Mouse (Mus musculus) hindbrain, embryonic 12.5 days (tissue): ENCODE data around the gene Gm9747. TPM values are rescaled to one million over a fixed set of nuclear protein-coding genes. Genes with fewer than 3 reads are reported as not detected.

ENCODE experiments used
- ATAC-seq: fragments of 200-750 bp; cut with Nextera tagmentation; 2 replicates; pipeline ENCODE4 v1.8.0; 2017; ENCODE audit warnings: moderate TSS enrichment; ENCODE audit not compliant: low FRiP score
- H3K27ac ChIP-seq: fragments of 300-500 bp; sonication (generic); 2 replicates; pipeline ENCODE4 v1.5.1; 2016; ENCODE audit warnings: mild to moderate bottlenecking
- H3K27me3 ChIP-seq: fragments of 300-500 bp; sonication (generic); 2 replicates; pipeline ENCODE4 v1.6.1; 2016; ENCODE audit warnings: mild to moderate bottlenecking
- H3K36me3 ChIP-seq: fragments of 300-500 bp; sonication (generic); 2 replicates; pipeline ENCODE4 v1.6.1; 2016; ENCODE audit warnings: mild to moderate bottlenecking
- H3K4me1 ChIP-seq: fragments of 300-500 bp; sonication (generic); 2 replicates; pipeline ENCODE4 v1.6.1; 2016
- H3K4me2 ChIP-seq: fragments of 300-500 bp; sonication (generic); replicated peaks from 2 replicates; pipeline ENCODE4 v1.6.1; 2016; ENCODE audit warnings: mild to moderate bottlenecking
- H3K4me3 ChIP-seq: fragments of 300-500 bp; sonication (generic); 2 replicates; pipeline ENCODE4 v1.5.1; 2016; ENCODE audit warnings: mild to moderate bottlenecking
- H3K9ac ChIP-seq: fragments of 300-500 bp; sonication (generic); 2 replicates; pipeline ENCODE4 v1.6.1; 2016; ENCODE audit warnings: mild to moderate bottlenecking, moderate library complexity
- H3K9me3 ChIP-seq: fragments of 300-500 bp; sonication (generic); replicated peaks from 2 replicates; pipeline ENCODE4 v1.6.1; 2016; ENCODE audit warnings: mild to moderate bottlenecking
- WGBS: fragments of 180-500 bp; shearing (Covaris S2); methylation state at CpG from one replicate; pipeline ENCODE4 v1.1.7; 2016; 5-methylcytosine and 5-hydroxymethylcytosine counted together
- polyA plus RNA-seq: library from polyadenylated mRNA; unstranded; fragments of >200 nt; fragmentation: Nextera tagmentation; extraction: Ambion mirVana; gene quantifications from 2 replicates; pipeline ENCODE4 v1.2.1, GENCODE M21; 2016

Gene Gm9747
- polyA plus RNA-seq, 1 experiment from 2014 or later, result 37.6 TPM

GRCm38 (mm10) chr1:82234616-82235015, 1.7 kb downstream of the Gm9747 start:
- Histone ChIP-seq H3K4me1 (no peaks in the 10 kb centered on the region), H3K27ac (no peak overlapping the region), H3K36me3 (peaks cover 7% of the 10 kb centered on the region), H3K4me2 (no peak overlapping the region), H3K9ac (no peak overlapping the region), H3K4me3 (no peak overlapping the region), H3K27me3 (no peaks in the 10 kb centered on the region), H3K9me3 (no peaks in the 10 kb centered on the region)
- WGBS, result 90% methylated on average over 3 of the region's 3 CpGs
- no peak for ATAC-seq

- Histone ChIP-seq H3K36me3 (peaks cover 7% of the 10 kb centered on the region), H3K4me3 (no peak overlapping the region), H3K27me3 (no peaks in the 10 kb centered on the region), H3K4me2 (no peak overlapping the region), H3K27ac (no peak overlapping the region), H3K4me1 (no peaks in the 10 kb centered on the region), H3K9ac (no peak overlapping the region), H3K9me3 (no peaks in the 10 kb centered on the region)
- WGBS, result 50% methylated on average over 3 of the region's 3 CpGs
- ATAC-seq, result no peak
Measured at GRCm38 (mm10) chr1:82235455-82236104, 2.7 kb downstream of the Gm9747 start.

GRCm38 (mm10) chr1:82238245-82238644, 5.3 kb downstream of the Gm9747 start:
- 84% methylated on average over 4 of the region's 4 CpGs for WGBS

GRCm38 (mm10) chr1:82239409-82240201, 6.7 kb downstream of the Gm9747 start:
- Histone ChIP-seq H3K4me2 (no peak overlapping the region), H3K9me3 (no peaks in the 10 kb centered on the region), H3K9ac (no peak overlapping the region), H3K4me3 (no peak overlapping the region), H3K4me1 (no peaks in the 10 kb centered on the region), H3K27ac (no peak overlapping the region), H3K36me3 (peaks cover 7% of the 10 kb centered on the region), H3K27me3 (no peaks in the 10 kb centered on the region)
- no peak for ATAC-seq
- WGBS, result 87% methylated on average over 3 of the region's 3 CpGs

More at GRCm38 (mm10) chr1:82238245-82238644, 5.3 kb downstream of the Gm9747 start:
- H3K9ac ChIP-seq, result no peak overlapping the region
- no peak overlapping the region for H3K4me3 ChIP-seq
- no peaks in the 10 kb centered on the region for H3K9me3 ChIP-seq
- no peak overlapping the region for H3K4me2 ChIP-seq
- no peaks in the 10 kb centered on the region for H3K4me1 ChIP-seq
- no peaks in the 10 kb centered on the region for H3K27me3 ChIP-seq
- peaks cover 7% of the 10 kb centered on the region for H3K36me3 ChIP-seq
- no peak for ATAC-seq
- H3K27ac ChIP-seq, result no peak overlapping the region

GRCm38 (mm10) chr1:82243260-82243825, 10.4 kb downstream of the Gm9747 start:
- ATAC-seq, result no peak
- H3K9ac ChIP-seq, result no peak overlapping the region

GRCm38 (mm10) chr1:82245002-82245401, 12.1 kb downstream of the Gm9747 start:
- 86% methylated on average over 5 of the region's 5 CpGs for WGBS

More at GRCm38 (mm10) chr1:82243260-82243825, 10.4 kb downstream of the Gm9747 start:
- Histone ChIP-seq H3K36me3 (no peaks in the 10 kb centered on the region), H3K4me2 (no peak overlapping the region), H3K27me3 (no peaks in the 10 kb centered on the region), H3K9me3 (no peaks in the 10 kb centered on the region), H3K27ac (no peak overlapping the region), H3K4me3 (no peak overlapping the region), H3K4me1 (peaks cover 3% of the 10 kb centered on the region; the same call in 1 of the 2 replicates)
- 81% methylated on average over 6 of the region's 6 CpGs for WGBS

GRCm38 (mm10) chr1:82247221-82247951, 14.5 kb downstream of the Gm9747 start:
- Histone ChIP-seq H3K9me3 (no peaks in the 10 kb centered on the region), H3K4me1 (peaks cover 3% of the 10 kb centered on the region; the same call in 1 of the 2 replicates), H3K9ac (no peak overlapping the region), H3K36me3 (no peaks in the 10 kb centered on the region), H3K4me3 (no peak overlapping the region), H3K27ac (peak overlapping the region; percentile 17; the same call in 1 of the 2 replicates), H3K27me3 (no peaks in the 10 kb centered on the region), H3K4me2 (no peak overlapping the region)
- 57% methylated on average over 10 of the region's 10 CpGs for WGBS
- no peak for ATAC-seq

More at GRCm38 (mm10) chr1:82245002-82245401, 12.1 kb downstream of the Gm9747 start:
- peaks cover 3% of the 10 kb centered on the region; the same call in 1 of the 2 replicates for H3K4me1 ChIP-seq
- no peak overlapping the region for H3K4me2 ChIP-seq
- H3K4me3 ChIP-seq, result no peak overlapping the region
- no peaks in the 10 kb centered on the region for H3K9me3 ChIP-seq
- no peaks in the 10 kb centered on the region for H3K27me3 ChIP-seq
- no peak for ATAC-seq
- no peak overlapping the region for H3K9ac ChIP-seq
- no peaks in the 10 kb centered on the region for H3K36me3 ChIP-seq
- no peak overlapping the region for H3K27ac ChIP-seq

GRCm38 (mm10) chr1:82253789-82254445, 21.0 kb downstream of the Gm9747 start:
- ATAC-seq, result no peak; the same call in 1 of the 2 replicates
- H3K9me3 ChIP-seq, result no peaks in the 10 kb centered on the region
- 0 out of 2 replicates have a peak, but pooled peaks cover 4% of the 10 kb centered on the region for H3K36me3 ChIP-seq
- no peak overlapping the region for H3K27ac ChIP-seq
- 78% methylated on average over 9 of the region's 9 CpGs for WGBS
- no peak overlapping the region for H3K4me2 ChIP-seq
- no peaks in the 10 kb centered on the region for H3K27me3 ChIP-seq
- peaks cover 8% of the 10 kb centered on the region for H3K4me1 ChIP-seq
- no peak overlapping the region for H3K9ac ChIP-seq
- no peak overlapping the region for H3K4me3 ChIP-seq

- Histone ChIP-seq H3K4me1 (peaks cover 8% of the 10 kb centered on the region), H3K27ac (no peak overlapping the region), H3K27me3 (no peaks in the 10 kb centered on the region), H3K4me2 (no peak overlapping the region), H3K4me3 (no peak overlapping the region), H3K9me3 (no peaks in the 10 kb centered on the region), H3K9ac (no peak overlapping the region), H3K36me3 (0 out of 2 replicates have a peak, but pooled peaks cover 4% of the 10 kb centered on the region)
- ATAC-seq, result no peak
- WGBS, result 76% methylated on average over 5 of the region's 5 CpGs
Measured at GRCm38 (mm10) chr1:82257457-82257856, 24.5 kb downstream of the Gm9747 start.

GRCm38 (mm10) chr1:82258331-82258730, 25.4 kb downstream of the Gm9747 start:
- Histone ChIP-seq H3K27ac (no peak overlapping the region), H3K27me3 (no peaks in the 10 kb centered on the region), H3K9me3 (no peaks in the 10 kb centered on the region), H3K36me3 (0 out of 2 replicates have a peak, but pooled peaks cover 4% of the 10 kb centered on the region), H3K9ac (no peak overlapping the region), H3K4me2 (no peak overlapping the region), H3K4me3 (no peak overlapping the region), H3K4me1 (peaks cover 8% of the 10 kb centered on the region)
- 46% methylated on average over 7 of the region's 7 CpGs for WGBS
- no peak for ATAC-seq

GRCm38 (mm10) chr1:82260055-82260454, 27.1 kb downstream of the Gm9747 start:
- no peak for ATAC-seq
- H3K4me3 ChIP-seq, result no peak overlapping the region

More at GRCm38 (mm10) chr1:82260055-82260454, 27.1 kb downstream of the Gm9747 start:
- 75% methylated on average over 3 of the region's 3 CpGs for WGBS
- no peak overlapping the region for H3K4me2 ChIP-seq
- H3K4me1 ChIP-seq, result peaks cover 8% of the 10 kb centered on the region
- no peak overlapping the region for H3K9ac ChIP-seq
- H3K27ac ChIP-seq, result no peak overlapping the region
- no peaks in the 10 kb centered on the region for H3K36me3 ChIP-seq
- H3K27me3 ChIP-seq, result no peaks in the 10 kb centered on the region
- no peaks in the 10 kb centered on the region for H3K9me3 ChIP-seq
